Mouse (Mus musculus) ovary, postnatal 36 days (tissue): ENCODE data around the gene Cdh22.

Experiments used
- DNase-seq: peaks from one replicate; pipeline ENCODE4 v3.0.0; 2022; ENCODE audit warnings: low spot score, mixed read lengths

Cdh22 gene

GRCm38 (mm10) chr2:165250903-165251302 lies 16.2 kb upstream of the Cdh22 start:
- DNase-seq = no peak

- no peak for DNase-seq
Observed at GRCm38 (mm10) chr2:165248967-165249366, 14.3 kb upstream of the Cdh22 start.

GRCm38 (mm10) chr2:165246349-165246748 lies 11.7 kb upstream of the Cdh22 start:
- DNase-seq = no peak

- peak; percentile 18 for DNase-seq
Observed at GRCm38 (mm10) chr2:165243122-165243720, 8.6 kb upstream of the Cdh22 start.

- DNase-seq = no peak
Observed at GRCm38 (mm10) chr2:165242575-165242974, 7.9 kb upstream of the Cdh22 start.

GRCm38 (mm10) chr2:165241786-165242185 lies 7.1 kb upstream of the Cdh22 start:
- DNase-seq = no peak

- no peak for DNase-seq
Observed at GRCm38 (mm10) chr2:165240371-165240770, 5.7 kb upstream of the Cdh22 start.

GRCm38 (mm10) chr2:165239533-165240144 lies 5.0 kb upstream of the Cdh22 start:
- DNase-seq = no peak

GRCm38 (mm10) chr2:165238416-165239145 lies 3.9 kb upstream of the Cdh22 start:
- DNase-seq = no peak

GRCm38 (mm10) chr2:165234291-165234612 lies 401 bp downstream of the Cdh22 start:
- DNase-seq = no peak

- DNase-seq = peak; percentile 59
Observed at GRCm38 (mm10) chr2:165233491-165234290, 962 bp downstream of the Cdh22 start.

GRCm38 (mm10) chr2:165229050-165229449 lies 5.6 kb downstream of the Cdh22 start:
- DNase-seq = no peak

GRCm38 (mm10) chr2:165223837-165224236 lies 10.8 kb downstream of the Cdh22 start:
- DNase-seq = no peak

- no peak for DNase-seq
Observed at GRCm38 (mm10) chr2:165221952-165222351, 12.7 kb downstream of the Cdh22 start.

GRCm38 (mm10) chr2:165220347-165220945 lies 14.2 kb downstream of the Cdh22 start:
- no peak for DNase-seq

- DNase-seq = no peak
Observed at GRCm38 (mm10) chr2:165218954-165219353, 15.7 kb downstream of the Cdh22 start.

GRCm38 (mm10) chr2:165217361-165218149 lies 17.1 kb downstream of the Cdh22 start:
- DNase-seq = no peak

- DNase-seq = no peak
Observed at GRCm38 (mm10) chr2:165215103-165215951, 19.3 kb downstream of the Cdh22 start.

- DNase-seq = no peak
Observed at GRCm38 (mm10) chr2:165211426-165212079, 23.1 kb downstream of the Cdh22 start.

GRCm38 (mm10) chr2:165210948-165211347 lies 23.7 kb downstream of the Cdh22 start:
- DNase-seq = no peak
